Mouse (Mus musculus): ENCODE data around the gene Acvr1b. TPM values are rescaled to one million over a fixed set of nuclear protein-coding genes. Genes with fewer than 3 reads are reported as not detected.
A peak's percentile ranks its signal among the peaks of the same experiment; 100 is the strongest.

The Acvr1b gene
- polyA plus RNA-seq, 1 experiment: 6.4 TPM

DNA sequence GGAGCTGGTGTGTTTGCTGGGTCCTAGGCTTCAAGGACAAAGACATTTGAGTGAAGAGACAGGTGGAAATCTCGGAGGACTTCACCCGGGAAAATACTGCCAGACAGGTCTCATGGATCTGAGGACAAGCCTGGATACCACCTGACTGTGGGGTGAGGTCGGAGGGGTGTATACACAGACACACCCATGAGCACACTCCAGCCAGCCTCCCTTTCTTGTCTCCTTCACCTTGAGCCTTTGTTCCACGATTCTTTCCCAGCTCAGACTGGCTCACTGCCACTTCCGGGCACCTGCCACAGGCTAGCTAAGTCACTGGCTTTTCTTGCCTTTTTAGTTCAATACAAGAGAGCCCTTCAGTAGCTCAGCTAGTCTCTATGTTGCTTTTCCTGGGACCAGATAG is 9.6 kb upstream of the Acvr1b start:
- no peak overlapping the region for H3K4me3 ChIP-seq (replicated peaks; ENCODE audit: control insufficient read depth, low read depth, low read length)
- 73% methylated on average over 5 of the region's 5 CpGs for WGBS
- peaks cover 4% of the 10 kb centered on the region for H3K4me1 ChIP-seq (ENCODE audit: control insufficient read depth, insufficient read depth, low read length)
- no peak overlapping the region for H3K27ac ChIP-seq (ENCODE audit: control insufficient read depth, insufficient read depth, low read depth, low read length, poor library complexity)
- TF ChIP-seq CTCF (IDR thresholded peaks at IDR 0.05; ENCODE audit: control insufficient read depth, insufficient read depth, low read length): no peak
- TF ChIP-seq POLR2A (IDR thresholded peaks at IDR 0.05; ENCODE audit: borderline replicate concordance, control insufficient read depth, low read depth, low read length): no peak

DNA sequence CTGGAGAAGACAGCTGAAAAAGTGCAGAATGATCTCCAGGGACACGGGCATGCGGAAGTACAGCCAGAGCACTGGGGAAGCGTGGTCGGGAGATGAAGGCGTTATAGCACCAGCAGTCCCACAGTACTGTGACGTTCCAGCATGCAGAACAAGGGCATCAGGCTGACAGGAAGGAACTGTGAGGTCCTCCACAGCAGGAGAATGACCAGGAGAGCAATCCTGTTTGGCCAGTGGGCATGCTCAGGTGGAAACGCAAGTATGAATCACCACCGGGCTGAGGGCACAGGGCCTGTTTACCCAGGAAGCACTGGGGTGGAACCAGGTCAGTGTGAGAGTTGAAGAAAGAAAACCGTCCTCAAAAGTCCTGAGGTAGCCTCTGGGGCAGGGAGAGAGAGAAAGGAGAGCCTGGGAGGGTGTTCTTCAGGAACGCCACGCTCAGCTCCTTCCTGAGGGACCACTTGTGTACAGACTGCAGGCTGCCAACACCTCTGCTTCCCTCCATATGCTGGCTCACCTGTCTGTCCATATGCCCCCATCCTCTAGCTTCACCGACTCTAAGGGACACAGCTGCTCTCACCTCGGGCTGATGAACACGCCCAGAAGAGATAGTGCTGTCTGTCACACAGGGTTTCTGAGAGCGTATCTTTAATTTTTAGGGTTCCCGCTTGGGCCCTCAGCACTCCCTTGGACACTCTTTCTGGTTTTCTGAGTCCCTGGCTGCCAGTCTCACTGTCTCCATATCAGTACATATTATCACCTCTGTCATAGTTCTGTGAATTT is 8.0 kb upstream of the Acvr1b start:
- Histone ChIP-seq H3K4me3 (replicated peaks; ENCODE audit: control insufficient read depth, low read depth, low read length) (no peak overlapping the region), H3K4me1 (ENCODE audit: control insufficient read depth, insufficient read depth, low read length) (peaks cover under 1% of the 10 kb centered on the region; the same call in 1 of the 2 replicates), H3K27ac (ENCODE audit: control insufficient read depth, insufficient read depth, low read depth, low read length, poor library complexity) (no peak overlapping the region)
- WGBS: 52% methylated on average over 16 of the region's 16 CpGs
- TF ChIP-seq POLR2A (IDR thresholded peaks at IDR 0.05; ENCODE audit: borderline replicate concordance, control insufficient read depth, low read depth, low read length): no peak

DNA sequence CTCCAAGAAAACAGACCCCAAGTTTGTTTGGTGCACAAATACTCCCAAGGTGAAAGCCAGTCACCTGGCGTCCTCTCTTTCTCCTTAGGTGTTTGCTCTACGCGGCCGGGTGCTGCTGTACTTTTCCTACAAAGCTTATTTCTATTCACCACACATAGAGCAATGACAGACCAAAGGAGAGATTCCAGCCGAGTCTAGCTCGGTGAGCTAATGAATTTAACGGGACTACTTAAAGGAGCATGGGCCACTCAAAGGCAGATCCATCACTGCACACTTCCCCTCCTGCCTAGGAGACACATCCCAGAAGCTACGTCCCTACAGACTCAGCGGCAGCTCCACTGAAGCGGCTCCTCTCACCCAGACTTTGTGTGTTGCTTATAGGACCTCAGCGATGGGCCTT is 6.3 kb upstream of the Acvr1b start:
- Histone ChIP-seq H3K4me1 (ENCODE audit: control insufficient read depth, insufficient read depth, low read length) (no peaks in the 10 kb centered on the region; the same call in 1 of the 2 replicates), H3K27ac (ENCODE audit: control insufficient read depth, insufficient read depth, low read depth, low read length, poor library complexity) (no peak overlapping the region), H3K4me3 (replicated peaks; ENCODE audit: control insufficient read depth, low read depth, low read length) (no peak overlapping the region)
- 87% methylated on average over 11 of the region's 11 CpGs for WGBS
- TF ChIP-seq POLR2A (IDR thresholded peaks at IDR 0.05; ENCODE audit: borderline replicate concordance, control insufficient read depth, low read depth, low read length): no peak

DNA sequence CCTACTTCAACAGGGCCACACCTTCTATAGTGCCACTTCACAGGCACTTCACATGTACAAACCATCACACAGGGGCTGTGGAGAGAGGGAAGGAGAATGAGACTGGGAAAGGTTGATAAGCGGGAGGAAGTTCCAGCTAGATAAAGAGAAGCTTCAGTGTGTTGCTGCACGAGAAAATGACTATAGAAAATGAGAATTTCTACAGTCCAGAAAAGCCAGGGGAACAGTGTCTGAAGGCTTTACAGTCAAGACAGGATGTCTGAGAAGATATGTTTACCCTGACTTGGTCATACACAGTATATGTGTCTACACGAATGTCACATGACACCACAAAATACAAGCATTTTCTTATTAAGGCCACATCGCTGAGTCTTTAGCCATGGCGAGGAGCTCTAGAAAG is 4.0 kb upstream of the Acvr1b start:
- Histone ChIP-seq H3K27ac (ENCODE audit: control insufficient read depth, insufficient read depth, low read depth, low read length, poor library complexity) (no peak overlapping the region), H3K4me1 (ENCODE audit: control insufficient read depth, insufficient read depth, low read length) (no peaks in the 10 kb centered on the region; the same call in 1 of the 2 replicates), H3K4me3 (replicated peaks; ENCODE audit: control insufficient read depth, low read depth, low read length) (no peak overlapping the region)
- no peak for TF ChIP-seq POLR2A (IDR thresholded peaks at IDR 0.05; ENCODE audit: borderline replicate concordance, control insufficient read depth, low read depth, low read length)
- TF ChIP-seq CTCF (IDR thresholded peaks at IDR 0.05; ENCODE audit: control insufficient read depth, insufficient read depth, low read length): no peak
- 63% methylated on average over 5 of the region's 5 CpGs for WGBS

DNA sequence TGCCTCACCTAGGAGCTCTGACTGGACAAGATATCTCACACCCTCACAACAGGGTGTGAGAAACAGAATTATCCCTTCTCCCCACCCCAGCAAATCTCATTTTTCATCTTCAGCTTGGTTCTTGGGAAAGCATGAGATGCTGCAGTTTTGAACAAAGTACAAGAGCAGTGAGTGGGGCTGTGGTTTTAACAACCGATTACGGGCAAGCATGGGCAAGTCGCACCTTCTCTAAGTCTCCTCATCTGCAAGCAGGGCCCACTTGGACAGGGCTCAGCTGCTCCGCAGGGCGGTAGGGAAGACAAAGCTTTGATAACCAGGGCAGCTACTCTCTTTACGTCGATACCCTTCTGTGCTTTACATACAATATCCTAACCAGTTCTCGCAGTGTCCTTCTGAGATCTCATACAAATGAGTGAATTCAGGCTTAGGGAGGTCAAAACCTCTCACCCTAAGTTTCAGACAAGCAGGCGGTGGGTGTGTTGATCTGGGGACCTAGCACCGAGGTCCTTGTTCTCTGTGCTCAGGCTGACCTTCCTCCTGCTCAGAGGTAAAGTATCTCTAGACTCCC is 3.4 kb upstream of the Acvr1b start:
- no peak for TF ChIP-seq CTCF (IDR thresholded peaks at IDR 0.05; ENCODE audit: control insufficient read depth, insufficient read depth, low read length)
- TF ChIP-seq POLR2A (IDR thresholded peaks at IDR 0.05; ENCODE audit: borderline replicate concordance, control insufficient read depth, low read depth, low read length): no peak
- 67% methylated on average over 10 of the region's 10 CpGs for WGBS
- Histone ChIP-seq H3K4me1 (ENCODE audit: control insufficient read depth, insufficient read depth, low read length) (no peaks in the 10 kb centered on the region; the same call in none of the 2 replicates), H3K27ac (ENCODE audit: control insufficient read depth, insufficient read depth, low read depth, low read length, poor library complexity) (no peak overlapping the region), H3K4me3 (replicated peaks; ENCODE audit: control insufficient read depth, low read depth, low read length) (no peak overlapping the region)

DNA sequence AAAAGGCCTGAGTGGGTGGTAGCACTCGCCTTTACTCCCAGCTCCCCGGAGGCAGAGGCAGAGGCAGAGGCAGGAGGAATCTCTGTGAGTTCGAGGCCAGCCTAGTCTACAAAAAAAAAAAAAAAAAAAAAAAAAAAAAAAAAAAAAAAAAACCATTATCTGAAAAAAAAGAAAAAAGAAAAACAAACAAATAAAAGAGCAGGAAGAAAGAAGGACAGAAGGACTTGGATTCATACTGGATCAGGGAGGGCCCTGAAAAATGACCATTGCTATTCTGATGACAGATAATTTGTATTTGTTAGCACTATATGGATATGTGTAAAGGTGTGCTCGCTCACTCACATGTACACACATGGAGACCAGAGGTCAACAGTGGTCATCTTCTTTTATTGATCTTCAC is 2.6 kb upstream of the Acvr1b start:
- Histone ChIP-seq H3K4me1 (ENCODE audit: control insufficient read depth, insufficient read depth, low read length) (no peaks in the 10 kb centered on the region; the same call in none of the 2 replicates), H3K4me3 (replicated peaks; ENCODE audit: control insufficient read depth, low read depth, low read length) (no peak overlapping the region), H3K27ac (ENCODE audit: control insufficient read depth, insufficient read depth, low read depth, low read length, poor library complexity) (no peak overlapping the region)
- TF ChIP-seq POLR2A (IDR thresholded peaks at IDR 0.05; ENCODE audit: borderline replicate concordance, control insufficient read depth, low read depth, low read length): no peak
- no peak for TF ChIP-seq CTCF (IDR thresholded peaks at IDR 0.05; ENCODE audit: control insufficient read depth, insufficient read depth, low read length)
- 82% methylated on average over 4 of the region's 4 CpGs for WGBS

DNA sequence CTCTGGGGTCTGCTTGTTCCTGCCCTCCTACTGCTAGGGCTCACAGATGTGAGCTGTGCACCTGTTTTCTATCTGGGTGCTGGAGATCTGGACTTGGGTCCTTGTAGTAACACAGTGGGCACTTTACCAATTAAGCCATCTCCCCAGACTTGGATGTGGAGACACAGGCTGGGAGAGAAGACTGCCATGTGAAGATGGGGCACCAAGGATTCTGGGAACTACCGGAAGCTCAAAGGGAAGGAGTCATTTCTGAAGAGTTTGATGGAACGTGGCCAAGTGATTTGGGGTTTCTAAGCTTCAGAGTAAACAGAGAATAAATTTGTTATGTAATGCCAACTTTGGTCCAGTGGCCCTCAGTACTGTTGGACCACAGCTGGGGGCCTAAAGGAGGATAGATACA is 1.9 kb upstream of the Acvr1b start:
- Histone ChIP-seq H3K4me3 (replicated peaks; ENCODE audit: control insufficient read depth, low read depth, low read length) (no peak overlapping the region), H3K27ac (ENCODE audit: control insufficient read depth, insufficient read depth, low read depth, low read length, poor library complexity) (no peak overlapping the region), H3K4me1 (ENCODE audit: control insufficient read depth, insufficient read depth, low read length) (no peaks in the 10 kb centered on the region; the same call in none of the 2 replicates)
- no peak for TF ChIP-seq POLR2A (IDR thresholded peaks at IDR 0.05; ENCODE audit: borderline replicate concordance, control insufficient read depth, low read depth, low read length)
- TF ChIP-seq CTCF (IDR thresholded peaks at IDR 0.05; ENCODE audit: control insufficient read depth, insufficient read depth, low read length): no peak
- WGBS: 75% methylated on average over 2 of the region's 2 CpGs

DNA sequence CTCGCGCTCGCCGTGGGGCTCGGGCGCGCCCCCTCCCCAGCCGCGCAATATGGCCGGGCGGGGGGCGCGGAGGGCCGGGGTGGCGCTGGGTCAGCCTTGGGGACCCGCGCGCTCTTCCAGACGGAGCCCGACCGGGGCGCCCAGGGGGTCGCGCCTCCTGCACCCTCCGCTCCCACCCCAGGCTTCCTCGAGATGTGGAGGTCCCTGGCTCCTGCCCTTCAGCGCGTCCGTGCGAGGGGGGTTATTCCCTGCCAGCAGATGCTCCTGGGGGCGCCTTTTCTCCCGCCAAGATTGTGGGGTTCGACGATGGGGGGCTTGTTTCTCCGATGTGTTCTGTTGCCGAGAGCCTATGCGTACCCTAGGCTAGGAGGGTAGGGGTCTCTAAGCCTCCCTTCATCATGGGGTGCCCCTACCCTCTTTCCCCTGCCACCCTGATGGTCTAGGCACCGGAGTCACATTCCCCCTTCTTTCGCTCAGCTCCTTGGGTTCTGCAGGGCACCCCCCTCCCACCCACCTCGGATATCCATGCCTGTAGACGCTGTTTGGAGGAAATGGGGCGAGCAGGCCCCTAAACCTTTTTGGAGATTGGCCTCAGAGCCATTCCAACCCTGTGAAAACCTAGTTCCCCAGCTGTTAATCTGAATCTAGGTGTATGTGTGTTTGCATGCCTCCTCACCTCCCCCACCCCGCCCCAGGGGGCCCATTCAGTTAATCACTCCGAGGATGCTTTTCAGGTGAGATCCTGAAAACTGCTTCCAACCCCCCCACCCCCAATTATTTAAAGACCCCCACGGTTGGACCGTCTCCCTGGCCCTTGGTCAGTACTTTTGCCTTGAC is 645 bp downstream of the Acvr1b start:
- Histone ChIP-seq H3K27ac (ENCODE audit: control insufficient read depth, insufficient read depth, low read depth, low read length, poor library complexity) (peak overlapping the region; percentile 51; the same call in 1 of the 2 replicates), H3K4me1 (ENCODE audit: control insufficient read depth, insufficient read depth, low read length) (no peaks in the 10 kb centered on the region; the same call in none of the 2 replicates), H3K4me3 (replicated peaks; ENCODE audit: control insufficient read depth, low read depth, low read length) (peak overlapping the region; percentile 52)
- 2% methylated on average over 36 of the region's 46 CpGs for WGBS
- TF ChIP-seq POLR2A (IDR thresholded peaks at IDR 0.05; ENCODE audit: borderline replicate concordance, control insufficient read depth, low read depth, low read length) (no peak), CTCF (IDR thresholded peaks at IDR 0.05; ENCODE audit: control insufficient read depth, insufficient read depth, low read length) (no peak)

Data from bone marrow, adult 2 months (tissue).